Mouse (Mus musculus) stomach, embryonic 16.5 days (tissue): ENCODE measurements around the gene Irak1. TPM values are rescaled to one million over a fixed set of nuclear protein-coding genes. Genes with fewer than 3 reads are reported as not detected.

Experiments
- ATAC-seq: fragments of 200-750 bp; cut with Nextera tagmentation; 2 replicates; pipeline ENCODE4 v1.8.0; 2017; ENCODE audit warnings: moderate number of reproducible peaks, moderate TSS enrichment; ENCODE audit not compliant: insufficient read depth, low FRiP score
- H3K27ac ChIP-seq: fragments of 300-500 bp; sonication (generic); 2 replicates; pipeline ENCODE4 v1.5.1; 2014; ENCODE audit warnings: low read length
- H3K27me3 ChIP-seq: fragments of 300-500 bp; sonication (generic); 2 replicates; pipeline ENCODE4 v1.6.1; 2014; ENCODE audit warnings: low read length, control low read depth, mixed read lengths; ENCODE audit not compliant: control insufficient read depth, insufficient read depth
- H3K36me3 ChIP-seq: fragments of 300-500 bp; sonication (generic); 2 replicates; pipeline ENCODE4 v1.6.1; 2014; ENCODE audit warnings: low read length; ENCODE audit not compliant: control insufficient read depth, insufficient read depth
- H3K4me1 ChIP-seq: fragments of 300-500 bp; sonication (generic); 2 replicates; pipeline ENCODE4 v1.6.1; 2014; ENCODE audit warnings: low read length, control low read depth, mixed read lengths; ENCODE audit not compliant: control insufficient read depth, insufficient read depth
- H3K4me2 ChIP-seq: fragments of 300-500 bp; sonication (generic); 2 replicates; pipeline ENCODE4 v1.6.1; 2014; ENCODE audit warnings: low read depth, low read length, mixed read lengths
- H3K4me3 ChIP-seq: fragments of 300-500 bp; sonication (generic); replicated peaks from 2 replicates; pipeline ENCODE4 v1.5.1; 2014; ENCODE audit warnings: mild to moderate bottlenecking, low read length
- H3K9ac ChIP-seq: fragments of 300-500 bp; sonication (generic); 2 replicates; pipeline ENCODE4 v1.6.1; 2014; ENCODE audit warnings: low read length
- H3K9me3 ChIP-seq: fragments of 300-500 bp; sonication (generic); replicated peaks from 2 replicates; pipeline ENCODE4 v1.6.1; 2016; ENCODE audit warnings: low read length, control low read depth; ENCODE audit not compliant: control insufficient read depth
- WGBS: fragments of 180-500 bp; shearing (Covaris S2); extraction: QIAGEN DNeasy Blood & Tissue Kit; methylation state at CpG from one replicate; pipeline ENCODE4 v1.1.7; 2014; 5-methylcytosine and 5-hydroxymethylcytosine counted together
- polyA plus RNA-seq: library from polyadenylated mRNA; unstranded; fragments of >200 nt; fragmentation: Nextera tagmentation; extraction: Ambion mirVana; gene quantifications from 2 replicates; pipeline ENCODE4 v1.2.1, GENCODE M21; 2015

Gene Irak1
- polyA plus RNA-seq, 1 experiment from 2014 or later = 63.0 TPM

DNA sequence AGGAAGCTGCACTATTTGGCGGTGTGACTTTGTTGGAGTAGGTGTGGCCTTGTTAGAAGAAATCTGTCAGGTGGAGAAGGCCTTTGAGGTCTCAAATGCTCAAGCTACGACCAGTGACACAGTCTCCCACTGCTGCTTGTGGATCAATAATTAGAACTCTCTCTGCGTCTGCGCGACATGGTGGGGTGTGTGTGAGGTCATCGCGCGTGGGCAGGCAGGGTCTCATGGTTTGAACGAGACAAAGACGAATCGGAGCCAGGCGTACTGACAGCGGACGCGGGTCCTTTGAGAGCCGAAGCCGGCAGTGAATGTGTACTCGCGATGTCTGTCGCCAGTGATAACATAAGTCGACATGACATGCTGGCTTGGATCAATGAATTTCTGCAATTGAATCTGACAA is 17.3 kb downstream of the Irak1 start:
- no peaks in the 10 kb centered on the region for H3K4me1 ChIP-seq
- no peak overlapping the region for H3K9ac ChIP-seq
- H3K27me3 ChIP-seq = no peaks in the 10 kb centered on the region; the same call in 1 of the 2 replicates
- no peak overlapping the region for H3K4me2 ChIP-seq
- WGBS = 71% methylated on average over 21 of the region's 21 CpGs
- no peak overlapping the region for H3K4me3 ChIP-seq
- ATAC-seq = no peak
- H3K9me3 ChIP-seq = no peaks in the 10 kb centered on the region
- H3K36me3 ChIP-seq = no peaks in the 10 kb centered on the region
- no peak overlapping the region for H3K27ac ChIP-seq

- Histone ChIP-seq H3K4me1 (0 out of 2 replicates have a peak, but pooled peaks cover 3% of the 10 kb centered on the region), H3K4me3 (no peak overlapping the region), H3K27me3 (no peaks in the 10 kb centered on the region; the same call in 1 of the 2 replicates), H3K36me3 (no peaks in the 10 kb centered on the region), H3K27ac (no peak overlapping the region), H3K9me3 (no peaks in the 10 kb centered on the region), H3K9ac (no peak overlapping the region), H3K4me2 (no peak overlapping the region)
- no peak for ATAC-seq
- WGBS = 67% methylated on average over 2 of the region's 2 CpGs
Measured at GRCm38 (mm10) chrX:74003644-74004043, 20.1 kb downstream of the Irak1 start.

DNA sequence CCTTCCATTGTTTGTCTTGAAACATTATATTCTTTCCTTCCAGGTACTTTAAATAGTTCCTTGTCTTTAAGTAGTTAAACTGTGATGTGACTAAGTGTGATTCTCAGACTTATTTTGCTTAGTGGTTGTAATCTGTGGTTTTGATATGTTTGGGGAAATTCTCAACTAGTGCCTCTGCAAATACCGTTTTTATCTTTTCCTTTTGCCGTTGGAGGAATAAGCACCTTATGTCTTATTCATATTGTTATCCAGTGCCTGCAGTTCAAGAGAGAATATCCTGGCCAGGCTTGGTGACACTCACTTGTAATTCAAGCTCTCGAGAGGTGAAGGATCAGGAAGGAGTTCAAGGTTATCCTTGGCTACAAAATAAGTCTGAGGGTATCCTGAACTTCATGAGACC is 22.7 kb downstream of the Irak1 start:
- Histone ChIP-seq H3K4me2 (no peak overlapping the region), H3K9ac (no peak overlapping the region), H3K27ac (no peak overlapping the region), H3K36me3 (no peaks in the 10 kb centered on the region), H3K4me1 (0 out of 2 replicates have a peak, but pooled peaks cover 3% of the 10 kb centered on the region), H3K27me3 (no peaks in the 10 kb centered on the region), H3K4me3 (no peak overlapping the region), H3K9me3 (no peaks in the 10 kb centered on the region)
- no peak for ATAC-seq
- 77% methylated on average over 3 of the region's 3 CpGs for WGBS

GRCm38 (mm10) chrX:73998911-73999869 is 24.5 kb downstream of the Irak1 start:
- 29% methylated on average over 8 of the region's 8 CpGs for WGBS
- H3K27me3 ChIP-seq = no peaks in the 10 kb centered on the region
- no peak overlapping the region for H3K9ac ChIP-seq
- H3K36me3 ChIP-seq = no peaks in the 10 kb centered on the region
- H3K4me2 ChIP-seq = no peak overlapping the region
- ATAC-seq = peak; percentile 62; the same call in 1 of the 2 replicates
- H3K9me3 ChIP-seq = no peaks in the 10 kb centered on the region
- 0 out of 2 replicates have a peak overlapping the region, but pooled peaks have one; percentile 23 for H3K27ac ChIP-seq
- 0 out of 2 replicates have a peak, but pooled peaks cover 3% of the 10 kb centered on the region for H3K4me1 ChIP-seq
- no peak overlapping the region; the same call in 1 of the 2 replicates for H3K4me3 ChIP-seq

DNA sequence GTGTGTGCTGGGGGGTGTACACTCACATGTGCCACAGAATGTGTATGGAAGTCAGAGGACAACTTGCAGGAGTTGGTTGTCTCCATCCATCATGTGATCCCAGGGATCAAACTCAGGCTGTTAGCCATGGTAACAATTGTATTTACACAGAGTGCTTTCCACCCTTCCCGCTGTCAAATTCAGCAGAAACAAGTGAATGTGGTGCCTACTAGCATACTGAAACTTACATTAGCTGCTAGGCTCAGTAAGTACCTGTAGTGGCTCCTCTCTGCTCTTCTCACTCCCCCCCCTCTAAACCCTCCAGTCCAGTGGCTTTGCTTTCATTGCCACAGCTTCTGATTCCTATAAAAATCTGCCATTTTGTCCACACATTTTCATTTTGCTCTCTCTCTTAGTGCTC is 45.9 kb downstream of the Irak1 start:
- H3K27me3 ChIP-seq = no peaks in the 10 kb centered on the region

DNA sequence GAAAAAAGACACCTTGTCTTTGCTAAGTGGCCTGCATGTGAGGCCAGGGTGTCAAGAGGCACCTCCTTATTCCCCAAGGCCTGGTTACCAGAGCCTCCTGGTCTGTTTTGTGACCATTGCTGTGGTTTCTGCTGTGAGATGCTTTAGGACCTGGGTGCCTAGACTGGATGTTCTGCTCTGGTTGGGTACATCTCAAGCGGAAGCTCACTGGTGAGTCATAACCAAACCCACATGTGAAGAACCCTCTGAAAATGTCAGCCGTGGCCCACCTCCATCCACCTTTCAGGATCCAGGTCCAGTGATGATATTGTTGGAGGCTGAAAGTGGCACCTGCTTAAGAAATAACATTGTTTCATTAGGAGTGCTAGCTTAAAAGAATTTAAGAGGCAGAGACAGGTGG is 47.4 kb downstream of the Irak1 start:
- no peak for ATAC-seq
- Histone ChIP-seq H3K27me3 (no peaks in the 10 kb centered on the region), H3K9me3 (no peaks in the 10 kb centered on the region), H3K36me3 (no peaks in the 10 kb centered on the region), H3K9ac (no peak overlapping the region), H3K27ac (no peak overlapping the region), H3K4me3 (no peak overlapping the region), H3K4me1 (no peaks in the 10 kb centered on the region), H3K4me2 (no peak overlapping the region)
- WGBS = 98% methylated on average over 2 of the region's 2 CpGs

More for the DNA sequence above, 45.9 kb downstream of the Irak1 start:
- Histone ChIP-seq H3K36me3 (no peaks in the 10 kb centered on the region), H3K27ac (no peak overlapping the region), H3K4me2 (no peak overlapping the region), H3K4me3 (no peak overlapping the region), H3K4me1 (no peaks in the 10 kb centered on the region), H3K9ac (no peak overlapping the region), H3K9me3 (no peaks in the 10 kb centered on the region)
- 73% methylated on average over 1 of the region's 1 CpGs for WGBS
- no peak for ATAC-seq

GRCm38 (mm10) chrX:73972774-73973173 is 50.9 kb downstream of the Irak1 start:
- Histone ChIP-seq H3K27me3 (no peaks in the 10 kb centered on the region; the same call in 1 of the 2 replicates), H3K9ac (no peak overlapping the region), H3K9me3 (no peaks in the 10 kb centered on the region), H3K27ac (no peak overlapping the region), H3K36me3 (no peaks in the 10 kb centered on the region), H3K4me2 (no peak overlapping the region), H3K4me1 (no peaks in the 10 kb centered on the region), H3K4me3 (no peak overlapping the region)
- ATAC-seq = no peak
- WGBS = 75% methylated on average over 4 of the region's 4 CpGs

DNA sequence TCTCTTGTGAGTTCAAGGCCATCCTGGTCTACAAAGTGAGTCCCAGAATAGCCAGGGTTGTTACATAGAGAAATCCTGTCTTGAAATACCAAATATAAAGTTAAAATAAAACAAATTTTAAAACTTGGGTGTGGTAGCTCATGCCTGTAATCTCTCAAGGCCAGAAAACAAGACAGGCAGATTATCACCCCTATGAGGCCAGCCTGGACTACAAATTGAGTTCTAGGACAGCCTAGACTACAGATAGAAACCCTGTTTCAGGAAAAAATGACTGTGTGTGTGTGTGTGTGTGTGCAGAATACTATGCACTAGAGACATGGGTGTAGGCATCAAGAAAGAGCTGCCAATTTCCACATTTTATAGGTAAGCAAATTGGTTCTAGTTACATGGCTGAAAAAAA is 52.9 kb downstream of the Irak1 start:
- Histone ChIP-seq H3K27ac (no peak overlapping the region), H3K9ac (no peak overlapping the region), H3K27me3 (no peaks in the 10 kb centered on the region; the same call in 1 of the 2 replicates), H3K4me2 (no peak overlapping the region), H3K36me3 (no peaks in the 10 kb centered on the region), H3K9me3 (no peaks in the 10 kb centered on the region), H3K4me3 (no peak overlapping the region), H3K4me1 (no peaks in the 10 kb centered on the region)
- no peak for ATAC-seq

DNA sequence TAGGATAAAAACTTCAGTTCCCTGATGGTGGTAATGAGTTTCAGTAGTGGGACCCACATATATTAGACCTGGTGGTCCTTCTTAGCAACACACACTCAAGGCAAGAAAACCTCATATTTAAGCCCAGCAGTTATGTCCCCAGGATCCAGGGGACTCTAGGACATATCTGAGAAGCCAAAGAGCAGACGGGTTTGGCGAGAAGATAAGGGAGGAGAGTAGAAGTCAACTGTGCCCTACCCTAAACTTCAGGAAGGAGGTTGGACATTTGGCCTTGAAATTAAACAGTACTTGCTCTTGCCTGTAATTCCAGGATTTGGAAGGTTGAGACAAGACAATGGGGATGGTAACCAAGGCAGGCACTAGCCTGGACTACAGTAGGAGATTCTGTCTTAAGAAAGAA is 54.0 kb downstream of the Irak1 start:
- Histone ChIP-seq H3K9me3 (no peaks in the 10 kb centered on the region), H3K27ac (no peak overlapping the region), H3K9ac (no peak overlapping the region), H3K4me2 (no peak overlapping the region), H3K36me3 (no peaks in the 10 kb centered on the region), H3K27me3 (no peaks in the 10 kb centered on the region; the same call in 1 of the 2 replicates), H3K4me1 (no peaks in the 10 kb centered on the region), H3K4me3 (no peak overlapping the region)
- WGBS = 67% methylated on average over 2 of the region's 2 CpGs
- ATAC-seq = no peak
